Mouse (Mus musculus) Muller cell, postnatal 12 days (primary cell): ENCODE measurements around the gene Tet2.

Source experiments
- DNase-seq: peaks from one replicate; pipeline ENCODE4 v3.0.0-alpha.2; 2015; ENCODE audit errors: inconsistent ontology term

The Tet2 gene

GRCm38 (mm10) chr3:133518116-133518515 lies 26.8 kb downstream of the Tet2 start:
- DNase-seq: no peak

DNA sequence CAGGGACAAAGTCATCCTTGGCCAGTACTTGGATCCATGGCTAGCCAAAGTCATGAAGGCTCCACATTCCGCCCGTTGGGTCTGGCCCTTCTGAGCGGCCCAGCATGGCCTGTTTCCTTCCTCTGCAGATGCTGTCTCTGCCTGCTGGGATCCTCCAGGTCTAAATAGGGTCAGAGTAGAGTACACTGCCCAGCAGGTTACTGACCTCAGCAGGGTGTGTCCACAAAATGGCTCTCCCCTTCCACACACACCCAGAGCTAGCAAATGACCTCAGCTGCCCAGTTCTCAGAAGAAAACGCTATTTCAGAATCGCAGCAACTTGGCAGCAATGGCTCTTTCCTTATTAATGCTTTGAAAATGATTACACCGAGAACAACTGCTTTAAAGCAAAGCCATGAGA lies 27.5 kb downstream of the Tet2 start:
- no peak for DNase-seq

DNA sequence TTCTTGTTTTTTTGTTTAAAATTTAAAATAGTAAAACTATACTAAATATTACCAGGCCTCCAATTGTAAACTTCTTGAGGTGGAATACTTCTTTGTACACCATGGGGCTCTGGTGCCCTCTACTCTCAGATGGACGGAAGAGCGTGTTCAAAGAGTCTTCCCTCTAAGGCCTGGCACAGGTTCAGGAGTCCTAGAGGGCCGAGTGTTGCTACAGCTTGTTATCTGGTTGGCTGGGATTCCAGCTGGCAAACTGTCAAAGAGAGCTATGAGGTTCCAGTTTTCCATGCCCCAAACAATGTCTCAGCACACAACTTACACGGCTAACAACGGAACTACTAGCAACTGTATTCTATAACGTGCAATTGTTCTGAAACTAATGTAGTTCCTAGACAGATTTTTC lies 28.8 kb downstream of the Tet2 start:
- peak; percentile 71 for DNase-seq

GRCm38 (mm10) chr3:133515204-133515969 lies 29.6 kb downstream of the Tet2 start:
- DNase-seq: no peak

DNA sequence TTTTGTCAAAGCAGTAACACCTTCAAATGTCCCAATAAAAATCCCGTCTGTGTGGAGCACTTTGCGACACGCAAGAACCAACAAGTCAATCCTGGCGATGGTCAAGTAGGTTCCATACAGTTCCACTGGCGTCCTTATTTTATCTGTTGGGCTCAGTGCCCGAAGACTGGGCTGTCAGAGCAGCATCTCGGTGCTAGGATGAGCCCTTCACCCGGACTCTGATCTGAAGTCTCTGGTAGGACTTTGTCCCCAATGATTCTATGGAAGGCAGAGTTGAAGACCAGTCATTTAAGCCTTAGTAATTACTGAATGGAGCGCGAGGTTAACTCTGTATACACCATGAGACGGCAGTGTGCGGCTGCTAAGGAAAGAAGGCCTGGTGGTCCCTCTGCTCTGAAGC lies 30.6 kb downstream of the Tet2 start:
- DNase-seq: no peak

DNA sequence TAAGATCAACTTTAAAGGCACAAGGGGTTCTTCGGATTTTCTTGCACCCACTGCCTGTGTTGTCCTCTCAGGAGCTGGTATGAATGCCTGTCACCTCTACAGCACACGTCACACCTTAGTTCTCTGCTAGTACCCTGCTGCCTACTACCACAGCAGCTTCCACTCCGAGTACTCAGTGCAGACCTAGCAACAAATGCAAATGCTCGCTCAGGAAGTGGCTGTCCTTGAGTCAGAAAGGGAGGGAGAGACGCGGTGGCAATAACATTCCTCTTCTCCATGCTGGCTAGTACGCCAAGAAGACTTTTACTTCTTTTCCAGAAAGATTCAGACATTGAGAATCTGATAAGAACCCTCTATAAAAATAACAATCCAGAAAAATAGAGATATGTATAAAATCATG lies 31.5 kb downstream of the Tet2 start:
- no peak for DNase-seq

- DNase-seq: no peak
Observed at GRCm38 (mm10) chr3:133510368-133510767, 34.6 kb downstream of the Tet2 start.

- DNase-seq: no peak
Observed at GRCm38 (mm10) chr3:133509796-133510195, 35.1 kb downstream of the Tet2 start.

DNA sequence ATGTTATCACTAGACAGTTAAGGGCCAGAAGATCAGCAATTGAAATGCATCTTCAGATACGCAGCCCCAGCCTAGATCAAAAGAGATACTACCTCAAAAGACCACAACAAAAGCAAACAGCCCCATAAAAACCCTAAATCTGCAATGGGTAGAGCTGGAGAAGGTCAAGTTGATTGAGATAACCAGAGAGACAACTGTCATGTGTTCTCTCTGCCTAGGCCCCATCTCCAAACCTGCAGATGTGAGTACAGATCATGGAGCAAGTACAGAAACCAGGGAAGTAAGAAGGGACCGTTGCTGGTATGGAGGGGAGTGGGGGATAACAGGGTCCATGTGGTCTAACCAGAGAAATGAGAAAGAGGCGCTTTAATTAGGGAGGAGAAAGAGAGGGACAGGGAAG lies 36.1 kb downstream of the Tet2 start:
- no peak for DNase-seq

- no peak for DNase-seq
Observed at GRCm38 (mm10) chr3:133506289-133506954, 38.5 kb downstream of the Tet2 start.

DNA sequence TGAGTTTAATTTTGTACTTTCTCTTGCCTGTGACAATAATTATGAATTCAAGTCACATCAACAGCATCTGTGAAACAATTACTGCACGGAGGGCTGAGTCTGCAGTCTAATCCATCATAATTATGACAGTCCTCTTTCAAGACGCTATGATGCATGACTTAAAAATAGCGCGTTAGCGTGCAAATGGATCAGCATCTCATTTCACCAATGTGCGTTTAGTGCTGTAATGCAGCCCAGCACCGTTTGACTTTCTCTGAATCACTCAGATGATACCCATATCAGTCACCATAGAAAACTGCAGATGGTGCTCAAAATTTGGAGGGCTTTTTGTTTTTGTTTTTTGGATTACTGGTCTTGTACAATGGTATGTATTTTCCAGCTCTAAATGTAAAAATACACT lies 48.0 kb downstream of the Tet2 start:
- DNase-seq: peak; percentile 43

DNA sequence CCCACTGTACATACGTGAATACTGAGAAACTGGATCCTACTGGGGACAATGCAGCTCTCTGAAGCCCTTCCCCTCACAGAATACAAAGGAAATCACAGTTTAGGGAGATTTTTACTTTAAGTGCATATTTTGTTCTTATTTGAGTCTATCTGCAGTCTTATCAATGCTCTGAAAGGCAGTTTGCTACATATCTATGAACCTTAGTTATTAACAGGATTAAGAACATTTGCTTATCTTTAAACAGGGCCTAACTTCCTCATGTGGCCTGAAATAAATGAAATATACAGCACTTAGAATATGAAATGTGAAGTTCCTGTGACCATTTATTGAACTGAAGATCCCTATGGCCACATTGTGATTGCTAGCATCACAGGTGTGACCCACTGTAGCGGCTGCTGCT lies 53.6 kb downstream of the Tet2 start:
- DNase-seq: no peak

- no peak for DNase-seq
Observed at GRCm38 (mm10) chr3:133488022-133488725, 56.8 kb downstream of the Tet2 start.

DNA sequence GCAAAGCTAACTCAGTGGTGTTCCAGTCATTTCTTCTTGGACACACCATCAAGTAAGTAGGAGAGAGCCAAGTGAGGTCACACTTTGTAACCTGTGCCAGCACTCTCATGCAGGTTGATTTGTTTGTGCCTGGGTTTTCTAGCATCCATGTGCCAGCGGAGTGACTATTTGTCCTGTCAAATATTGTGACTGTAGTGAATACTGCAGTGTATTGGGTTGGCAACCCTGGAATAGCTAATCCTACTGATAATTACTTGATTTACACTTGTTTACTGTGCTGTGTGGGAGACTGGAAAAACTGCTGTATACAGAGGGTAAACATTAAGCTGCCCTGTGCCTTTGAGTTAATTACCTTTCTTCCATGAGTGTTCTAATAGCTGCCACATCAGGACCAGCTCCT lies 62.1 kb downstream of the Tet2 start:
- DNase-seq: no peak

- no peak for DNase-seq
Observed at GRCm38 (mm10) chr3:133478987-133479386, 66.0 kb downstream of the Tet2 start.

- no peak for DNase-seq
Observed at GRCm38 (mm10) chr3:133473781-133474180, 71.2 kb downstream of the Tet2 start.

DNA sequence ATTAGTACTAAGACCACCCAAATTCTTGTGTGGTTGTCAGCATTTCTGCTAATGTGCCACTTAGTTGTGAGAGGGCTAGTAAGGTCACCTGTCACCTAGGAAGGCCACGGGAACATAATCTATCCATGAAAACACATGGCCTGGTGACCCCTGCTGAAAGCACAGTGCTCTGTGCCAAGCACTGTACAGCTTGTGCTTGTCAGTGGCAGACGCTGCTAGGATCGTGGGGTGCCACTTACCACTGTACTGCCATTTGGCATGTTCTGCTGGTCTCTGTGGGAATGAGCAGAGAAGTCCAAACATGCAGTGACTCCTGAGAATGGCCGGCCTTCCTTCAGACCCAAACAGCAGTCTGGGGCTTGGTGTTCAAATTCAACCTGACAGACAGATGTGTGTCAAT lies 73.8 kb downstream of the Tet2 start:
- no peak for DNase-seq

GRCm38 (mm10) chr3:133468883-133469282 lies 76.1 kb downstream of the Tet2 start:
- DNase-seq: no peak

DNA sequence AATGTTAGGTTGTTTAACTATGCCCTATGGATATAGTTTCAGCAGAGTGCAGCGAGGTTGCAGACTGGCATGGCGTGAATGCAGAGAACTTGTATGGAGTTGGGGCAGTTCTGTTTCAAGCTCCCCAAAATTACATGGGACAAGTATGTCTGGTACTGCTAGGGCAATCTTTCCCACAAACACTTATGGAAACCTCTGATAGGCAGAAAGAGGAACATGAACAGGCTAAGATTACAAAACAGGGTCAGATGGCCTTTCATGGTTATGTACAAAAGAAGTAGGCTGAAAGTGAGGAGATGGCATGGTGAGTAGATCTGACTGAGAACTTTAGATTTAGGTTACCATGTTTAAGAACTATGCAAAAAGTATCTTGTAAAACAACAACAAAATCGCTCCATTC lies 81.7 kb downstream of the Tet2 start:
- no peak for DNase-seq

- DNase-seq: no peak
Observed at GRCm38 (mm10) chr3:133462485-133462884, 82.5 kb downstream of the Tet2 start.

GRCm38 (mm10) chr3:133462059-133462458 lies 82.9 kb downstream of the Tet2 start:
- DNase-seq: no peak

- DNase-seq: no peak
Observed at GRCm38 (mm10) chr3:133459174-133459573, 85.8 kb downstream of the Tet2 start.

DNA sequence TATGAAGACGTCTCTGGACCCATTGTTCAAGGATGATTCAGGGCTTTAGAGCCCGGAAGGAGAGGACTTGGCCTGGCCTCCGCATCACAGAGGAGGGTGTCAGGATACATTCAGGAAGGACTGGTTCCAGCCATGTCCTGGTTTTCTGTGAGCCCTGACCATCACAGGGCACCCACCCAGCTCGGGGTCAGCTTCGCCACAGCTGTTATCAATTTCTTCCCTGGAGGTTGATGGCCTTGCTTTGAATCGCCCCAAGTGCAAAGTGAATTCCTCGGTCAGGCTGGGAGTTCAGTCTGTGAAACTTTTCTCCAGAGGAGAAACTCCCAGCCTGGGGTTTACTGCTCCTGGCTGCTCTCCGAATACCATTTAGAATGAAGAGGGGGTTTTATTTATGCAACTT lies 91.0 kb downstream of the Tet2 start:
- no peak for DNase-seq
